Mouse (Mus musculus): ENCODE measurements around the gene Krt35.

Krt35 gene

GRCm38 (mm10) chr11:100096141-100096540 is at the start of gene Krt35:
TSS of gene Krt35 (minus strand) at chr11:100096241.
- in situ Hi-C loops (cut with MboI; ENCODE audit: unreplicated experiment in 2 of 2) = no loop called here

GRCm38 (mm10) chr11:100145104-100145503 is 49.1 kb upstream of the Krt35 start:
- in situ Hi-C loops (cut with MboI; ENCODE audit: unreplicated experiment in 2 of 2) = no loop called here

DNA sequence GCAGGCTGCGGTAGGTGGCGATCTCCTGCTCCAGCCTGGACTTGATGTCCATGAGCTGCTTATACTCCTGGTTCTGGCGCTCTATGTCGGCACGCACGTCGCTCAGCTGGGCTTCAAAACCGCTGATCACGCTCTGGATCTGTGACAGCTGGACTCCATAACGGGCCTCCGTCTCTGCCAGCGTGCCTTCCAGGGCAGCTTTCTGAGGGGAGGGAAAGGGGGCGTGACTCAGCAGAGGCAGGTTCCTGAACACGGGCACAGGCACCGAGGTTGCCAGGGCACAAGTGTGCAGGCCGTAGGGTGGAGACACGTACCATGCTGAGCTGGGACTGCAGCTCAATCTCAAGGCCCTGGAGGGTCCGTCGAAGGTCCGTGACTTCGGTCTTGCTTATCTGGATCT is 44.9 kb upstream of the Krt35 start:
- in situ Hi-C loops (cut with MboI; ENCODE audit: unreplicated experiment in 2 of 2) = no loop called here

DNA sequence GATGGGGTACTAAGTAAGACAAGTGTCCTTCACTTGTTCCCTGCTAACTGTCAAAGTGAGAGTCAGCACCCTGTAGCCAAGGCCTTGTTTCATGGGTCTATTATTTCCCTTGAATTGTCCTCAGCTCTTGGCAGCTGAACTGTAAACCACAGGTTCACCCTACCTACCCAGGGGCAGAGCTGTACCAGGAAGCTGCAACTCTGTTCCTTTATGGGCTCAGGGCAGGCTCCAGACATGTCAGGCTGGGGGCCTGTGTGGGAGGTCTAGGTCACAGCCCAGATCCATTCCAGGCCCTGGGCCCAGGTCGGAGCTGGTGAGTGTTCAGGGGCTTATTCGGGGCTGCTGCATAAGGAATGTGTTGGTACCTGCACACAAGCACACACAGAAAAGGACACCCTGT is 43.4 kb upstream of the Krt35 start:
- in situ Hi-C loops (cut with MboI; ENCODE audit: unreplicated experiment in 2 of 2) = no loop called here

GRCm38 (mm10) chr11:100138809-100139208 is 42.8 kb upstream of the Krt35 start:
- in situ Hi-C loops (cut with MboI; ENCODE audit: unreplicated experiment in 2 of 2) = no loop called here

- in situ Hi-C loops (cut with MboI; ENCODE audit: unreplicated experiment in 2 of 2) = no loop called here
Observed at GRCm38 (mm10) chr11:100137693-100138092, 41.7 kb upstream of the Krt35 start.

- in situ Hi-C loops (cut with MboI; ENCODE audit: unreplicated experiment in 2 of 2) = no loop called here
Observed at GRCm38 (mm10) chr11:100136559-100136958, 40.5 kb upstream of the Krt35 start.

- in situ Hi-C loops (cut with MboI; ENCODE audit: unreplicated experiment in 2 of 2) = no loop called here
Observed at GRCm38 (mm10) chr11:100135731-100136130, 39.7 kb upstream of the Krt35 start, which contains the start of gene Krt15. TSS of gene Krt15 (minus strand) at chr11:100135928.

DNA sequence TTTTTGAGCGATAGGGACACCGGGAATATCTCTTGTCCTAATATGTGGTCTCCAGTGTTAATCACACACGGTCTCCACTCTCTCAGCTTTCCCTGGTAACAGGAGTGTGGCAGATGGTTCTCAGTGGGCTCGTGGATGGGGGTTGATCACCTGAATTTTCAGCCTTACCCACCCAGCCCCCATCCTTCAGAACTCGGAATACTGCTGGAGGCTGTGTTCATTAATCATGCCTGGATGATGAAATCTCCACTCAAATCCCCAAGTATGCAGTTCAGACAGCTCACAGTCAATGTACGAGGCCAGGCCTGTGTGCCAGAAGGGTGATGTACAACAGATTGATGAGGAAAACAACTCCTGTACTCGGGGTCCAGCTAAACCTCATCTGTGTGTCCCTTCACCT is 28.9 kb upstream of the Krt35 start:
- in situ Hi-C loops (cut with MboI; ENCODE audit: unreplicated experiment in 2 of 2) = no loop called here

DNA sequence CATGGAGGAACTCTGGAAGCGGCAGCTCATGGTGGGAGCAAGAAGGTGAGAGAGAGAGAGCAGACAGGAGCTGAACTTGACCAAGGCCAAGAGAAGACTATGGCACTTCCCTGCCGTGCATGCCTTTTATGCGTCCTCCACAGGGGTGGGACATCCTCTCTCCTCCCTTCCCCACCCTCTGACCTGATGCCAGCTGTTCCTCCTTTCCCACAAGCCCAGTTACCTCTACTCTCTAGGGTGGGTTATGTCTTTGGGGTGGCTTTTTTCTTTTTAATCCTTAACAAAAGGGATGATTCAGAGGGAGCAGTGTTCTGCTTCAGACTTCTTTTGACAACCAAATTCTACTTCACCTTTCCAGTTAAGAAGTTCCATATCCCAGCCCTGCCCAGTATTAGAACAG is 25.4 kb upstream of the Krt35 start, which contains the start of gene Krt13:
Krt13 (minus strand) TSS at position 101 of the 400 bp plus-strand sequence.
- in situ Hi-C loops (cut with MboI; ENCODE audit: unreplicated experiment in 2 of 2) = no loop called here

GRCm38 (mm10) chr11:100120331-100120730 is 24.3 kb upstream of the Krt35 start:
- in situ Hi-C loops (cut with MboI; ENCODE audit: unreplicated experiment in 2 of 2) = no loop called here

GRCm38 (mm10) chr11:100113742-100114029 is 17.6 kb upstream of the Krt35 start:
- in situ Hi-C loops (cut with MboI; ENCODE audit: unreplicated experiment in 2 of 2) = no loop called here

DNA sequence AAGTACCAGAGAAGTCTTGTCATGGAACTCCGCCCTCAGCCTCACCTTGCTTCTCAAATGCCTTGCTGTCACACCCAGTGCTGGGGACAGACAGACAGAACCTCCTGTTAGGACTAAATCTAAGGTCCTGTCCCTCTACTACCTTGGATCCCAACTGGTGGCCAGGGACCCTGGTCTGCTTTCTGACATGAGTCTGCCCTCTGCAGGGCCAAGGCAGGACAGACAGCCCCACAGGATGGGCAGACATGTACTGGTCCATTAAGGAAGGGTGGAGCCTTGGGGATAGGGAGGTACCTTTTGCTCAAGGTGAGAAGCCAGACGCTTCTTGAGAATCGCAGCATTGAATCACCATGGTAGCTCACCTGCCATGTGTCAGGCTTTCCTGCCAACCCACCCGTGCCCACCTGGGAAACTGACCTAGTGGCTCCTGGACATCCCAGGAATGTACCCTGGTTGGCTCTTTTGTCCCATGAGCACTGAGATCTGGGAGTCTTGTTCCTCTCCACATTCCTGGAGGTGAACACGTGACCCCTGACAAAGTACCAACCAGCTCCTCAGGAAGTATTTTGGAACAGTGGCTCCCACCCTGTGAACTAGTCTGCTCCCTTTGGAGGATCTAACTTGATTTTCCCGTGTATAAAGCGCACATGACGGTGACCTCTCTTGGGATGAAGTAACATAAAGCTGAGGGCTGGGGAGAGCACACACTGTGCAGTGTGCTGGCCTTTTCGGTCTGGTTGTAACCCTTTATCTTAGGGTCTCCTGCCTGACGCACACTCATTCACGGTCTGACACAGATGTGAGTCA is 17.1 kb upstream of the Krt35 start:
- in situ Hi-C loops (cut with MboI; ENCODE audit: unreplicated experiment in 2 of 2) = no loop called here

DNA sequence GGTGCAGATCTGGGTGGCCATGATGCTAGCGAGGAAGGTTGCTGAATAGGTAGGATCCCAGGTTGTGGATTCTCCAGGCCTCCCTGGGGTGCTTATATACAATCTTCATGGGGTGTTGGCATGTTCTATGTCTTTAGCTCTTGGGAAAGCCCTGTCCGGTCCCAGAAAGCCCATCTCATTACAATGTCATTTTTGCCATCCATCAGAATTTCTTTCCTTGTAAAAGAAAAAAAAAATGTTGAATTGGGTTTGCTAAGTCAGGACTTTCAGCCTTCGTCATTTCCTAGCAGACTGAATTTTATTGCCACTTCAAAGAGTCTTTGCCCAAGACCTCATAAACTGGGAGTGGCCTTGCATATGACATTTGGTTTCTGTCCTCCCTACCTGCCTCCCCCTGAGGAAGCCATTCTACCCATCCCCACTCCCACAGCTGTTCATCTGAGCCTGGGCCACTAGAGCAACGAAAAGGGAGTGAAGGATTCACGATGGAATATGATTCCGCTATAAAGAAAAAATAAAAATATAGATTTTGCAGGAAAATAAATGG is 9.6 kb upstream of the Krt35 start, which contains the start of gene Krt36:
Krt36 (minus strand) TSS at position 51 of the 547 bp plus-strand sequence.
- in situ Hi-C loops (cut with MboI; ENCODE audit: unreplicated experiment in 2 of 2) = no loop called here

GRCm38 (mm10) chr11:100102693-100103429 is 6.8 kb upstream of the Krt35 start:
- in situ Hi-C loops (cut with MboI; ENCODE audit: unreplicated experiment in 2 of 2) = no loop called here

DNA sequence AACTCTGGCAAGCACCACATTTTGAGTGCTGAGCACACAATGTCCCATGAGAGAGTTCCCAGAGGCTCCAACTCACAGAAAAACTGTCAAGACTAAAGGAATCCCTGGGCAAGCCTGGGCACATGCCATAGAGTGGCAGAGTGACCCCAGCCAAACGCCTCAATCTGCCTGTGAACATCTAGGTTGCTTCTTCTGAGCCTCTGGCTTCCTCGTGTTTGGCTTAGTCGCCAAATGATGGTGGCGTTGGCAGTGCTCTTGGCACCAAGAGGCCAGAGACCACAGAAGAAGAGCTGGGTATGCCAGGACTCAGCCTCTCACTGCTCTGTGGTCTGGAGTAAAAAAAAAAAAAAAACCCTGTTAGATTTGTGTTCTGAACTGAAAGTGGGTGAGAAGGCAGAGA is 4.3 kb upstream of the Krt35 start:
- in situ Hi-C loops (cut with MboI; ENCODE audit: unreplicated experiment in 2 of 2) = no loop called here

- in situ Hi-C loops (cut with MboI; ENCODE audit: unreplicated experiment in 2 of 2) = no loop called here
Observed at GRCm38 (mm10) chr11:100097819-100098218, 1.8 kb upstream of the Krt35 start.

GRCm38 (mm10) chr11:100088378-100089025 is 7.5 kb downstream of the Krt35 start:
- in situ Hi-C loops (cut with MboI; ENCODE audit: unreplicated experiment in 2 of 2) = no loop called here

- in situ Hi-C loops (cut with MboI; ENCODE audit: unreplicated experiment in 2 of 2) = no loop called here
Observed at GRCm38 (mm10) chr11:100087861-100088260, 8.2 kb downstream of the Krt35 start, which contains the start of gene Krt32. TSS of gene Krt32 (minus strand) at chr11:100088226.

DNA sequence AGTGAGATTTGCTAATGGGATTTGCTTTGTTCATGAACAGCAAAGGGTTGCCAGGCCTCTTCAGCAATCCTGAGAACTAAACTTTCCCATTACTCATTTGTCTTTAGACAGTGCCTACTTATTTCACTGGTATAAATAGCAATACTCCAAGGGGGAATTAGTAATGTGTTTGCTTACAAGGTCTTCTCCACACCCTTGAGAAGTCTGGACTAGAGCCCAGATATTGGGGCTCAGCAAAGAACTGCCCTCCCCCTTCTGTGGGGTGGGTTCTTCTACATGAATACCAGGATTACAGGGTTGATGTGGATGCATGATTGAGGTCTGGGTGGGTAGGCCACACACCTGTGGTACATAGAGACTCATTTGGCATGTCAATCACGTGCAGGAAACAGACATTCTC is 22.2 kb downstream of the Krt35 start:
- in situ Hi-C loops (cut with MboI; ENCODE audit: unreplicated experiment in 2 of 2) = no loop called here

Measured in v-Abl transformed pro-B cells (cell line).